Mouse (Mus musculus): ENCODE data around the gene Otulin. TPM values are rescaled to one million over a fixed set of nuclear protein-coding genes. Genes with fewer than 3 reads are reported as not detected.
A peak's percentile ranks its signal among the peaks of the same experiment; 100 is the strongest.

Otulin gene
- polyA plus RNA-seq, 1 experiment from 2014 or later, result 41.3 TPM

GRCm38 (mm10) chr15:27503801-27504730 lies 126.4 kb downstream of the Otulin start:
- Histone ChIP-seq H3K9me3 (ENCODE audit: control insufficient read depth, low read length) (no peaks in the 10 kb centered on the region), H3K4me2 (replicated peaks; ENCODE audit: low read depth, low read length) (no peak overlapping the region), H3K36me3 (ENCODE audit: control insufficient read depth, insufficient read depth, low read length) (no peaks in the 10 kb centered on the region), H3K27ac (ENCODE audit: low read depth, low read length) (no peak overlapping the region), H3K27me3 (ENCODE audit: control insufficient read depth, insufficient read depth, low read length) (no peaks in the 10 kb centered on the region), H3K4me3 (ENCODE audit: low read length) (no peak overlapping the region), H3K4me1 (ENCODE audit: control insufficient read depth, insufficient read depth, low read length) (peaks cover 5% of the 10 kb centered on the region), H3K9ac (ENCODE audit: low read depth, low read length) (no peak overlapping the region)
- 47% methylated on average over 20 of the region's 20 CpGs for WGBS
- ATAC-seq (ENCODE audit: low FRiP score, low TSS enrichment), result 0 out of 2 replicates have a peak, but pooled peaks have one; percentile 30

- Histone ChIP-seq H3K27me3 (ENCODE audit: control insufficient read depth, insufficient read depth, low read length) (no peaks in the 10 kb centered on the region), H3K4me1 (ENCODE audit: control insufficient read depth, insufficient read depth, low read length) (peaks cover 5% of the 10 kb centered on the region), H3K4me2 (replicated peaks; ENCODE audit: low read depth, low read length) (no peak overlapping the region), H3K9me3 (ENCODE audit: control insufficient read depth, low read length) (no peaks in the 10 kb centered on the region), H3K36me3 (ENCODE audit: control insufficient read depth, insufficient read depth, low read length) (no peaks in the 10 kb centered on the region), H3K27ac (ENCODE audit: low read depth, low read length) (no peak overlapping the region), H3K9ac (ENCODE audit: low read depth, low read length) (no peak overlapping the region), H3K4me3 (ENCODE audit: low read length) (no peak overlapping the region)
- 83% methylated on average over 9 of the region's 9 CpGs for WGBS
- ATAC-seq (ENCODE audit: low FRiP score, low TSS enrichment), result no peak
Observed at GRCm38 (mm10) chr15:27503221-27503620, 127.3 kb downstream of the Otulin start.

- H3K9me3 ChIP-seq (ENCODE audit: control insufficient read depth, low read length), result no peaks in the 10 kb centered on the region
- ATAC-seq (ENCODE audit: low FRiP score, low TSS enrichment), result no peak
- no peak overlapping the region for H3K27ac ChIP-seq (ENCODE audit: low read depth, low read length)
- WGBS, result 88% methylated on average over 13 of the region's 13 CpGs
- H3K9ac ChIP-seq (ENCODE audit: low read depth, low read length), result no peak overlapping the region
- peaks cover 5% of the 10 kb centered on the region for H3K4me1 ChIP-seq (ENCODE audit: control insufficient read depth, insufficient read depth, low read length)
- H3K27me3 ChIP-seq (ENCODE audit: control insufficient read depth, insufficient read depth, low read length), result no peaks in the 10 kb centered on the region
- H3K36me3 ChIP-seq (ENCODE audit: control insufficient read depth, insufficient read depth, low read length), result no peaks in the 10 kb centered on the region
- no peak overlapping the region for H3K4me2 ChIP-seq (replicated peaks; ENCODE audit: low read depth, low read length)
- no peak overlapping the region for H3K4me3 ChIP-seq (ENCODE audit: low read length)
Observed at GRCm38 (mm10) chr15:27502338-27502737, 128.2 kb downstream of the Otulin start.

- Histone ChIP-seq H3K9ac (ENCODE audit: low read depth, low read length) (no peak overlapping the region), H3K4me1 (ENCODE audit: control insufficient read depth, insufficient read depth, low read length) (peaks cover 5% of the 10 kb centered on the region; the same call in 1 of the 2 replicates), H3K27me3 (ENCODE audit: control insufficient read depth, insufficient read depth, low read length) (no peaks in the 10 kb centered on the region), H3K4me3 (ENCODE audit: low read length) (no peak overlapping the region), H3K4me2 (replicated peaks; ENCODE audit: low read depth, low read length) (no peak overlapping the region), H3K36me3 (ENCODE audit: control insufficient read depth, insufficient read depth, low read length) (no peaks in the 10 kb centered on the region), H3K27ac (ENCODE audit: low read depth, low read length) (no peak overlapping the region), H3K9me3 (ENCODE audit: control insufficient read depth, low read length) (no peaks in the 10 kb centered on the region)
- ATAC-seq (ENCODE audit: low FRiP score, low TSS enrichment), result no peak
- WGBS, result 82% methylated on average over 15 of the region's 15 CpGs
Observed at GRCm38 (mm10) chr15:27500390-27500789, 130.1 kb downstream of the Otulin start.

- Histone ChIP-seq H3K9me3 (ENCODE audit: control insufficient read depth, low read length) (no peaks in the 10 kb centered on the region), H3K36me3 (ENCODE audit: control insufficient read depth, insufficient read depth, low read length) (no peaks in the 10 kb centered on the region), H3K4me1 (ENCODE audit: control insufficient read depth, insufficient read depth, low read length) (no peaks in the 10 kb centered on the region), H3K9ac (ENCODE audit: low read depth, low read length) (no peak overlapping the region), H3K27ac (ENCODE audit: low read depth, low read length) (no peak overlapping the region), H3K4me3 (ENCODE audit: low read length) (no peak overlapping the region), H3K27me3 (ENCODE audit: control insufficient read depth, insufficient read depth, low read length) (no peaks in the 10 kb centered on the region), H3K4me2 (replicated peaks; ENCODE audit: low read depth, low read length) (no peak overlapping the region)
- ATAC-seq (ENCODE audit: low FRiP score, low TSS enrichment), result no peak
- 91% methylated on average over 5 of the region's 5 CpGs for WGBS
Observed at GRCm38 (mm10) chr15:27498078-27498477, 132.4 kb downstream of the Otulin start.

GRCm38 (mm10) chr15:27497300-27497997 lies 133.0 kb downstream of the Otulin start:
- H3K4me2 ChIP-seq (replicated peaks; ENCODE audit: low read depth, low read length), result no peak overlapping the region
- no peak overlapping the region for H3K9ac ChIP-seq (ENCODE audit: low read depth, low read length)
- no peaks in the 10 kb centered on the region for H3K27me3 ChIP-seq (ENCODE audit: control insufficient read depth, insufficient read depth, low read length)
- 83% methylated on average over 7 of the region's 7 CpGs for WGBS
- H3K27ac ChIP-seq (ENCODE audit: low read depth, low read length), result no peak overlapping the region
- no peaks in the 10 kb centered on the region for H3K9me3 ChIP-seq (ENCODE audit: control insufficient read depth, low read length)
- H3K36me3 ChIP-seq (ENCODE audit: control insufficient read depth, insufficient read depth, low read length), result no peaks in the 10 kb centered on the region
- no peaks in the 10 kb centered on the region for H3K4me1 ChIP-seq (ENCODE audit: control insufficient read depth, insufficient read depth, low read length)
- no peak overlapping the region for H3K4me3 ChIP-seq (ENCODE audit: low read length)
- no peak for ATAC-seq (ENCODE audit: low FRiP score, low TSS enrichment)

- no peak overlapping the region for H3K27ac ChIP-seq (ENCODE audit: low read depth, low read length)
- H3K36me3 ChIP-seq (ENCODE audit: control insufficient read depth, insufficient read depth, low read length), result no peaks in the 10 kb centered on the region
- H3K9ac ChIP-seq (ENCODE audit: low read depth, low read length), result no peak overlapping the region
- H3K9me3 ChIP-seq (ENCODE audit: control insufficient read depth, low read length), result no peaks in the 10 kb centered on the region
- H3K27me3 ChIP-seq (ENCODE audit: control insufficient read depth, insufficient read depth, low read length), result no peaks in the 10 kb centered on the region
- H3K4me3 ChIP-seq (ENCODE audit: low read length), result no peak overlapping the region
- no peak overlapping the region for H3K4me2 ChIP-seq (replicated peaks; ENCODE audit: low read depth, low read length)
- no peaks in the 10 kb centered on the region for H3K4me1 ChIP-seq (ENCODE audit: control insufficient read depth, insufficient read depth, low read length)
- 87% methylated on average over 11 of the region's 11 CpGs for WGBS
- ATAC-seq (ENCODE audit: low FRiP score, low TSS enrichment), result peak; percentile 23; the same call in 1 of the 2 replicates
Observed at GRCm38 (mm10) chr15:27496596-27497299, 133.7 kb downstream of the Otulin start.

GRCm38 (mm10) chr15:27495981-27496401 lies 134.5 kb downstream of the Otulin start:
- H3K9ac ChIP-seq (ENCODE audit: low read depth, low read length), result no peak overlapping the region
- no peaks in the 10 kb centered on the region for H3K36me3 ChIP-seq (ENCODE audit: control insufficient read depth, insufficient read depth, low read length)
- H3K9me3 ChIP-seq (ENCODE audit: control insufficient read depth, low read length), result no peaks in the 10 kb centered on the region
- H3K4me3 ChIP-seq (ENCODE audit: low read length), result no peak overlapping the region
- H3K27me3 ChIP-seq (ENCODE audit: control insufficient read depth, insufficient read depth, low read length), result no peaks in the 10 kb centered on the region
- 22% methylated on average over 5 of the region's 5 CpGs for WGBS
- no peak overlapping the region for H3K27ac ChIP-seq (ENCODE audit: low read depth, low read length)
- no peak overlapping the region for H3K4me2 ChIP-seq (replicated peaks; ENCODE audit: low read depth, low read length)
- no peaks in the 10 kb centered on the region for H3K4me1 ChIP-seq (ENCODE audit: control insufficient read depth, insufficient read depth, low read length)
- ATAC-seq (ENCODE audit: low FRiP score, low TSS enrichment), result no peak
